Mouse (Mus musculus): Measurements from ENCODE around the gene Ghdc. TPM values are rescaled to one million over a fixed set of nuclear protein-coding genes. Genes with fewer than 3 reads are reported as not detected.
A peak's percentile ranks its signal among the peaks of the same experiment; 100 is the strongest.

Ghdc gene
- polyA plus RNA-seq, 1 experiment from 2014 or later: 4.7 TPM

GRCm38 (mm10) chr11:100737105-100737733 lies 33.5 kb downstream of the Ghdc start:
- no peaks in the 10 kb centered on the region for H3K9me3 ChIP-seq
- peak overlapping the region; percentile 97 for H3K9ac ChIP-seq
- WGBS: under 1% methylated on average over 13 of the region's 13 CpGs
- peak overlapping the region; percentile 82 for H3K4me2 ChIP-seq (replicated peaks)
- H3K36me3 ChIP-seq: no peaks in the 10 kb centered on the region
- H3K27me3 ChIP-seq (replicated peaks): no peaks in the 10 kb centered on the region
- H3K27ac ChIP-seq: peak overlapping the region; percentile 70
- peaks cover 22% of the 10 kb centered on the region for H3K4me1 ChIP-seq (replicated peaks)
- H3K4me3 ChIP-seq (replicated peaks): peak overlapping the region; percentile 95
- 0 out of 2 replicates have a peak, but pooled peaks have one; percentile 13 for ATAC-seq

GRCm38 (mm10) chr11:100736746-100737080 lies 34.0 kb downstream of the Ghdc start:
- Histone ChIP-seq H3K4me3 (replicated peaks) (peak overlapping the region; percentile 95), H3K9ac (peak overlapping the region; percentile 97; the same call in 1 of the 2 replicates), H3K4me2 (replicated peaks) (peak overlapping the region; percentile 82), H3K36me3 (no peaks in the 10 kb centered on the region), H3K9me3 (no peaks in the 10 kb centered on the region), H3K27ac (peak overlapping the region; percentile 70; the same call in 1 of the 2 replicates), H3K27me3 (replicated peaks) (no peaks in the 10 kb centered on the region), H3K4me1 (replicated peaks) (peaks cover 22% of the 10 kb centered on the region)
- ATAC-seq: no peak
- 67% methylated on average over 4 of the region's 4 CpGs for WGBS

GRCm38 (mm10) chr11:100735954-100736745 lies 34.6 kb downstream of the Ghdc start:
- Histone ChIP-seq H3K4me2 (replicated peaks) (peak overlapping the region; percentile 82), H3K4me3 (replicated peaks) (0 out of 2 replicates have a peak overlapping the region, but pooled peaks have one; percentile 2), H3K27me3 (replicated peaks) (no peaks in the 10 kb centered on the region), H3K9ac (peak overlapping the region; percentile 20; the same call in 1 of the 2 replicates), H3K4me1 (replicated peaks) (peaks cover 22% of the 10 kb centered on the region), H3K27ac (no peak overlapping the region), H3K36me3 (no peaks in the 10 kb centered on the region), H3K9me3 (no peaks in the 10 kb centered on the region)
- ATAC-seq: no peak
- 65% methylated on average over 14 of the region's 14 CpGs for WGBS

DNA sequence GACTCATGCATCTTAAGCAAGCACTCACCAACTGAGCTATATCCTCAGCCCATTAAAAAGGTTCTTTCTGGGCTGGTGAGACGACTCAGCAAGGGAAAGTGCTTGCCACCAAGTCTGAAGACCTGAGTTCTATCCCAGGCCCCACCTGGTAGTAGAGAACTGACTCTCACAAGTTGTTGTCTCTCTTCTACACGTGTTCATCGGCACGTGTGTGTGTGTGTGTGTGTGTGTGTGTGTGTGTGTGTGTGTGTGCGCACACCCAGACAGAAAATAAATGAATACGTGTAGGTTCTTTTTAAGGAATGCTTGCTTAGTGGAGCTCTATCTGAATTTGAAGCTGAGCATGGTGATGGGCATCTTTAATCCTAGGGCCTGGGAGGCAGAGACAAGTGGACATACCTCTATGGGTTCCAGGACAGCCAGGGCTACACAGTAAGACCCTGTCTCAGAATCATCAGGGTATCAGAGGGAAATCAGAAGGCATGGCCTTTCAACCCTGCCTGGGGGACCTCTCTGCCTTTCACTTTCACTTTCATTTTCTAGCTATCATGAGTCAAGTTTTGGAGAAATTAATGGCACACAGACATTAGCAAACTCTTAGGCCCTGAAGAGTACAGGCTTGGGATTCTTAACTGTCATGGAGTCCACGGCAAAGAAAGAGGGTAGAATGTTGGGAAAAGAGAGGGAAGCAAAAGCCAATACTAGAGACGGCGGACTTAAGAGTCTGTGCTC lies 35.5 kb downstream of the Ghdc start:
- Histone ChIP-seq H3K9me3 (no peaks in the 10 kb centered on the region), H3K4me3 (replicated peaks) (no peak overlapping the region), H3K4me1 (replicated peaks) (peaks cover 22% of the 10 kb centered on the region), H3K4me2 (replicated peaks) (peak overlapping the region; percentile 82), H3K9ac (peak overlapping the region; percentile 20; the same call in 1 of the 2 replicates), H3K36me3 (no peaks in the 10 kb centered on the region), H3K27ac (no peak overlapping the region), H3K27me3 (replicated peaks) (no peaks in the 10 kb centered on the region)
- ATAC-seq: no peak
- 85% methylated on average over 9 of the region's 9 CpGs for WGBS

DNA sequence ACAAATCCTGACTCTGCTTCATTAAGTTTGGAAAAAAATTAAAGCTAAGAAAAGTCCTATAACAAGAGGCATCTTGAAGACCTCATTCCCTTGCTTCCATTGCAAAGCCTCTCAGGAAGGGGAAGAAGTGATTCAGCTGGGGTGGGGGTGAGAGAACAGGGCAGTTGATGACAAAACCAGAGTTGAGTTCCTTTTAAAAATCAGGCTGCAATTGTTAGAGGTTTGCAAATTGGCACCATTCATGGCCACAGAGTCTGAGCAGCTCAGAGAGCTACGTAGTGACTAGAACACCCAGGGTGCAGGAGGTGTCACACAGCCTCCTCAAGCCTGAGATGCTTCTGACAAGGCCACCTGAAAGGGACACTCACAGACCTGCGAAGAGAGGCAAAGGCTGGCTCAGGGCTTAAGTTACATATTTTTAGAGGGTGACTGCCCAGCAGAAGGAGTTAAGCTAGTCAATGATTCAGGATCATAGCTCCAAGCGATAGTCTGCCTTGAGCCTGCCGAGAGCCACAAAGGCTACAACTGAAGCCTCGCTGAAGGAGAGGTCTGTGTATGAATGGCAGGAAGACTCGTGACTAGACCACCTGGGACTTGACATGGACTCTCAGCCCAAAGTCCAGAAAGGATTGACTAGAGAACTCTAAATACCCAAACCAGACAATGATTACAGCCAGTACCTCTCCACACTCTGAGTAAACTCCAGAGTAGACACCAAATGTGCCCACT lies 40.1 kb downstream of the Ghdc start:
- Histone ChIP-seq H3K27me3 (replicated peaks) (no peaks in the 10 kb centered on the region), H3K36me3 (peaks cover 8% of the 10 kb centered on the region; the same call in 1 of the 2 replicates), H3K4me3 (replicated peaks) (no peak overlapping the region), H3K4me1 (replicated peaks) (peaks cover 6% of the 10 kb centered on the region), H3K9ac (no peak overlapping the region), H3K9me3 (no peaks in the 10 kb centered on the region), H3K4me2 (replicated peaks) (no peak overlapping the region), H3K27ac (no peak overlapping the region)
- ATAC-seq: no peak
- WGBS: 85% methylated on average over 6 of the region's 6 CpGs

- ATAC-seq: no peak
- 83% methylated on average over 4 of the region's 4 CpGs for WGBS
Measured at GRCm38 (mm10) chr11:100729976-100730375, 40.8 kb downstream of the Ghdc start.

DNA sequence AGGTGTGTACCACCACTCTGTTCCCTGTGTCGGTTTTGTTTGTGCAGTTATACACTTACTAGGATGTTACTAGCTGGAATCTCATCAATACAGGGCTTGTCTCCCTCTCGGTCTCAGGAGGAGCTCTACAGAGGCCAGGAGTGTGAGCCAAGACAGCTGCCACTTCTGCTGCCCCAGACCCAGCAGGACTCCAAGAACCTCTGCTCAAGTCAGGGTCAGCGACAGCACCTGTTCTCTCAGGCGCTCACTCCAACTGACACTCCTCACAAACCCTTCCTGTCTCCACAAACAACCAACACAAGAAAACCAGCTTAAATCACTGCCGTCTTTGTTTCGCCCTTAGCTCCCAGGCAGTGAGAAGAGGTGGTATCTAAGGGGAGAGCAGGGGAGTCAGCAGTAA lies 42.2 kb downstream of the Ghdc start:
- Histone ChIP-seq H3K4me2 (replicated peaks) (no peak overlapping the region), H3K4me1 (replicated peaks) (peaks cover 15% of the 10 kb centered on the region), H3K27ac (no peak overlapping the region), H3K36me3 (peaks cover 8% of the 10 kb centered on the region; the same call in 1 of the 2 replicates), H3K9ac (no peak overlapping the region), H3K9me3 (no peaks in the 10 kb centered on the region), H3K27me3 (replicated peaks) (no peaks in the 10 kb centered on the region), H3K4me3 (replicated peaks) (no peak overlapping the region)
- 81% methylated on average over 6 of the region's 6 CpGs for WGBS
- no peak for ATAC-seq

More at GRCm38 (mm10) chr11:100729976-100730375, 40.8 kb downstream of the Ghdc start:
- peaks cover 8% of the 10 kb centered on the region; the same call in 1 of the 2 replicates for H3K36me3 ChIP-seq
- no peak overlapping the region for H3K4me2 ChIP-seq (replicated peaks)
- H3K4me3 ChIP-seq (replicated peaks): no peak overlapping the region
- H3K9ac ChIP-seq: no peak overlapping the region
- no peak overlapping the region for H3K27ac ChIP-seq
- peaks cover 8% of the 10 kb centered on the region for H3K4me1 ChIP-seq (replicated peaks)
- H3K9me3 ChIP-seq: no peaks in the 10 kb centered on the region
- no peaks in the 10 kb centered on the region for H3K27me3 ChIP-seq (replicated peaks)

DNA sequence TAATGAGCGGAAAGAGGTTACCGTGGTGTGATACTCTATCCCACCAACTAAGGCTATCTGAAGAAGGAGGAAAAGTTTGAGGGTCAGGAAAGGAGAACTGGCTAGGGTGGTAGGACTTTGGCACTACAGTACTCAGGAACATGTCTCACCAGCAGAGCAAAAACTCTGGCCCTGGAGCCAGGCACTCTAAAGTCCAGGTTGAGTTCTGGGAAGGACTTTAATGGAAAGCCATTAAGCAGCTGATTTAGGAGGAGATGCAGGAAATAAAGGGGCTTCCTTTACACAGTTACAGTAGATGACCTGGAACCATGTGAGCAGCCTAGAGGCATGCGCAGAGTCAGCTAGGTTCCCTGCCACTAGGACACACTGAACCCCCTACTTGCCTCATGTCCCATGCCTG lies 43.6 kb downstream of the Ghdc start:
- no peak for ATAC-seq
- Histone ChIP-seq H3K9me3 (no peaks in the 10 kb centered on the region), H3K4me1 (replicated peaks) (peaks cover 19% of the 10 kb centered on the region), H3K9ac (no peak overlapping the region), H3K27me3 (replicated peaks) (no peaks in the 10 kb centered on the region), H3K27ac (no peak overlapping the region), H3K36me3 (peaks cover 8% of the 10 kb centered on the region; the same call in 1 of the 2 replicates), H3K4me3 (replicated peaks) (no peak overlapping the region), H3K4me2 (replicated peaks) (no peak overlapping the region)
- 92% methylated on average over 3 of the region's 3 CpGs for WGBS

DNA sequence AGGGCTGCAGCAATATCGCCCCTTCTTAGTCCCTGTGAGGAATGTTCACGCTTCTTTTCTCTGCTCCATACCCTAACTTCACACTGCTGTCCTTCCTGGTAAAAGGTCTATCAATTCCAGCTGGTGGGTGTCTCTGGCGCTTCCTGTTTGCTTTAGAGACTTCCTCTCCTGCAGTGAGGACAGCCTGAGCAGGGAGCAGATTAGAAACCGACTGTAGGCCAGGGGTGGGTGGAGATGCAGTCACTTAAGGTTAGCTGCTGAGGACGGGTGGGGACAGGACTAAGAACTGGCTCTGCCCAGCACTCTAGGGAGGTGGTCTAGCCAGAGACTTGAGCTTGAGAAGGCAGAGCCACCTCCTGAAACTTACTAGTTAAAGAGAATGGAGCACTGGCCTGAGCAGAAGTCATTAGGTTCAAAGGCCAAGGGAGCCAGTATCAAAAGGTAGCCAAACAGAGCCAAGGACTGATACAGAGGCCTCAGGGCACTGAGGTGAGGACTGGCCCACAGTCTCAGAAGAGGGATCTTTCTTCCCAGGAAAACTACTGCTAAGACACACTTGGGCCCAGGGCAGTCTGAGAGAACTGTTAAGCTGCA lies 45.7 kb downstream of the Ghdc start:
- Histone ChIP-seq H3K27ac (peak overlapping the region; percentile 38), H3K27me3 (replicated peaks) (no peaks in the 10 kb centered on the region), H3K4me3 (replicated peaks) (no peak overlapping the region), H3K4me2 (replicated peaks) (no peak overlapping the region), H3K9ac (no peak overlapping the region), H3K36me3 (peaks cover 8% of the 10 kb centered on the region; the same call in 1 of the 2 replicates), H3K4me1 (replicated peaks) (peaks cover 32% of the 10 kb centered on the region), H3K9me3 (no peaks in the 10 kb centered on the region)
- 24% methylated on average over 5 of the region's 5 CpGs for WGBS
- peak; percentile 29 for ATAC-seq

DNA sequence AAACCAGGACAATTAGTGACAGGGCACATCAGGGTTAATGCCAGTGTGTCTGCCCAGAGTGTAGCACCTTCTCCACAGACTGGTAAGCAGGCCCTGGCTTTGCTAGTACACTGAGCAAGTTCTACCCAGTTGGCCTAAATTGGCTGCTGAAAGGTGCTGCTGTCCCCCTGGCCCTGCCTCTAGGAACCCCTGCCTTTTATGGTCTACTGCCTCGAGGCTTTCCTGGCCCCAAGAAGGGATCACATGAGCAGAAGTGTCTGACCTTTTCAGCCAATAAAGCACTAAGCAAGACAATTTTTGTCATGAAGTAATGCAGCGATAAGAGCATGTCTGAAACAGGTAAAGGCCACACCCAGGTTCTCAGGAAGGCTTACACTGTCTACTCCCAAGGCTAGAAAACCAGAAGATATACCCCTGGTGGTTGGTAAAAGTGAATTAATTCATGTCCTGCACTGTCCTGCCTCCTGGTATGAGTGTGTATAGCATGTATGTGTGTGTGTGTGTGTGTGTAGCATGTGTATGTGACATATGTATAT lies 48.2 kb downstream of the Ghdc start:
- H3K9ac ChIP-seq: no peak overlapping the region
- peak overlapping the region; percentile 23; the same call in 1 of the 2 replicates for H3K27ac ChIP-seq
- H3K4me3 ChIP-seq (replicated peaks): no peak overlapping the region
- 36% methylated on average over 2 of the region's 2 CpGs for WGBS
- peaks cover 32% of the 10 kb centered on the region for H3K4me1 ChIP-seq (replicated peaks)
- H3K27me3 ChIP-seq (replicated peaks): no peaks in the 10 kb centered on the region
- ATAC-seq: peak; percentile 56
- H3K4me2 ChIP-seq (replicated peaks): no peak overlapping the region
- no peaks in the 10 kb centered on the region for H3K9me3 ChIP-seq
- H3K36me3 ChIP-seq: 0 out of 2 replicates have a peak, but pooled peaks cover 8% of the 10 kb centered on the region
